Mouse (Mus musculus): ENCODE results near the gene 2410137M14Rik. TPM values are rescaled to one million over a fixed set of nuclear protein-coding genes. Genes with fewer than 3 reads are reported as not detected.

The 2410137M14Rik gene
- total and polyA plus RNA-seq, 3 experiments, result 0.40 TPM; not detected in 2

DNA sequence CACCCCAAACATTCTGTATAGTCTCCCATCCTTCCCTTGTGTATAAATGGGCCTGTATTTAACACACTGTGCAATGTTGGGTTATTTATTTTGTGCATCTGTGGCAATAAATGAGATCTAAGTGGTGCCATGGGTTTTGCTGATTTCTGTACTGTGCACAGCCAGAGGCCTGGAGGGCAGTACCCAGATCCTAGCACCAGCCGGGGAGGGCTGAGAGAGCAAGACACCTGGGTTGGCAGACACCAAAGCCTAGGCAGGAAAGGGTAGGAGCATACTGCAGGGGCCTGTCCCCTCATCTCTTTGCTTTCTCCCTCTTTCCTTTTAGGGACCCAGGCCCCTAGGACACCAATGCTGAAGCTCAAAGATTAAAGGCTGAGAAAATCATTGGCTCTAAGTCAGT is 32.8 kb downstream of the 2410137M14Rik start:
- no peaks in the 10 kb centered on the region for H3K9me3 ChIP-seq (replicated peaks; ENCODE audit: low read length)
- in situ Hi-C loops (cut with MboI; ENCODE audit: low pct_ligation_motif_present, low pct_unique_long_range_greater_than_20kb, low sequenced_read_pairs), result no loop called here

DNA sequence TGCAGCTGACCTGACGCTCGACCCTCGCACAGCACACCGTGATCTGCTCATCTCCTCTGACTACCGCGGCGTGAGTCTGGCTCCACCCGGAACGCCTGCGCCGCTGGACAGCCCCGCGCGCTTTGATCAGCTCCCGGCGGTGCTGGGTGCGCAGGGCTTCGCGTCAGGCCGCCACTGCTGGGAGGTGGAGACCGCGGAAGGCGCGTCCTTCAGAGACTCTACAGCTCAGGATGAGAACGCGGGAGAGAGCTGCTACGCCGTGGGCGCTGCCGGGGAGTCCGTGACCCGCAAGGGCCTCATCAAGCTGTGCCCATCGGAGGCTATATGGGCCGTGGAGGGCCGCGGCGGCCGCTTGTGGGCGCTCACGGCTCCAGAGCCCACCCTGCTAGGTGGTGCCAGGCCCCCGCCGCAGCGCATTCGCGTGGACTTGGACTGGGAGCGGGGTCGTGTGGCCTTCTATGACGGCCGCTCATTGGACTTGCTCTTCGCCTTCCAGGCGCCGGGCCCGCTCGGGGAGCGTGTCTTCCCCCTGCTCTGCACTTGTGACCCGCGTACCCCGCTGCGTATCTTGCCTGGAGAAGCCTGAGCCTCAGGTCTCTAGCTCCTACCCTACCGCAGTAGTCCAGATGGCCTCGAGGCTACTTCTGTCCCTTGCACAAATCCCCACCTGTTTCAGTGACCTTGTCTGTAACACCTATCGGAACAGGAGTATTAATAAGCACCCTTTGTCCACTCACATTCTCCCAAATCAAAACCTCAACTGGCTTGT is 33.8 kb downstream of the 2410137M14Rik start:
- dilution Hi-C loops (cut with MboI; ENCODE audit: extremely low pct_ligation_motif_present, extremely low pct_unique_long_range_greater_than_20kb, low sequenced_read_pairs) (no loop called here), in situ Hi-C loops (cut with MboI; ENCODE audit: low pct_ligation_motif_present, low pct_unique_long_range_greater_than_20kb, low sequenced_read_pairs) (no loop called here)
- Histone ChIP-seq H3K4me2 (ENCODE audit: insufficient read depth, low read depth, poor library complexity, severe bottlenecking) (no peak overlapping the region), H3K9ac (ENCODE audit: insufficient read depth, low read depth) (no peak overlapping the region), H3K27ac (ENCODE audit: insufficient read depth, low read depth) (no peak overlapping the region), H3K36me3 (replicated peaks in 1 of 2; ENCODE audit: control insufficient read depth in 1 of 2, insufficient read depth in 1 of 2, low read length in 1 of 2) (peaks cover 13 to 35% of the 10 kb centered on the region in 2 experiments), H3K27me3 (replicated peaks) (no peaks in the 10 kb centered on the region), H3K4me3 (replicated peaks in 1 of 3; ENCODE audit: low read depth in 2 of 3, low read length in 2 of 3, poor library complexity in 1 of 3) (no peak overlapping the region), H3K4me1 (ENCODE audit: control insufficient read depth in 1 of 2, insufficient read depth in 2 of 2) (peaks cover 2 to 8% of the 10 kb centered on the region in 2 experiments; a peak in 2 of 4 replicates), H3K79me2 (replicated peaks; ENCODE audit: control insufficient read depth, extremely low read depth, insufficient read depth, poor library complexity, severe bottlenecking) (peaks cover 20% of the 10 kb centered on the region), H3K9me3 (replicated peaks; ENCODE audit: low read length) (no peaks in the 10 kb centered on the region)
- TF ChIP-seq POLR2AphosphoS2 (IDR thresholded peaks at IDR 0.05; ENCODE audit: low read depth, low read length) (peak; percentile 91), HCFC1 (IDR thresholded peaks at IDR 0.05; ENCODE audit: low read depth, low read length) (no peak), CHD2 (IDR thresholded peaks at IDR 0.05; ENCODE audit: low read length) (peak; percentile 37; the same call in 1 of the 2 replicates)
- DNase-seq (ENCODE audit: extremely low read depth), result no peak

More for the DNA sequence above, 32.8 kb downstream of the 2410137M14Rik start:
- no peak for DNase-seq (ENCODE audit: extremely low read depth)
- Histone ChIP-seq H3K4me2 (ENCODE audit: insufficient read depth, low read depth, poor library complexity, severe bottlenecking) (no peak overlapping the region), H3K27me3 (replicated peaks) (no peaks in the 10 kb centered on the region), H3K4me3 (replicated peaks in 1 of 3; ENCODE audit: low read depth in 2 of 3, low read length in 2 of 3, poor library complexity in 1 of 3) (no peak overlapping the region), H3K27ac (ENCODE audit: insufficient read depth, low read depth) (no peak overlapping the region), H3K4me1 (ENCODE audit: control insufficient read depth in 1 of 2, insufficient read depth in 2 of 2) (peaks cover 0 to 8% of the 10 kb centered on the region in 2 experiments; a peak in 2 of 4 replicates), H3K9ac (ENCODE audit: insufficient read depth, low read depth) (no peak overlapping the region), H3K36me3 (replicated peaks in 1 of 2; ENCODE audit: control insufficient read depth in 1 of 2, insufficient read depth in 1 of 2, low read length in 1 of 2) (peaks cover 13 to 40% of the 10 kb centered on the region in 2 experiments), H3K79me2 (replicated peaks; ENCODE audit: control insufficient read depth, extremely low read depth, insufficient read depth, poor library complexity, severe bottlenecking) (peaks cover 20% of the 10 kb centered on the region)
- dilution Hi-C loops (cut with MboI; ENCODE audit: extremely low pct_ligation_motif_present, extremely low pct_unique_long_range_greater_than_20kb, low sequenced_read_pairs), result no loop called here
- no peak for TF ChIP-seq ELF1 (IDR thresholded peaks at IDR 0.05; ENCODE audit: low read depth, low read length)
- no peak for TF ChIP-seq CHD1 (IDR thresholded peaks at IDR 0.05; ENCODE audit: low read depth, low read length)
- no peak for TF ChIP-seq NELFE (IDR thresholded peaks at IDR 0.05; ENCODE audit: low read depth, low read length)
- no peak for TF ChIP-seq TCF12 (IDR thresholded peaks at IDR 0.05; ENCODE audit: low read depth, low read length)
- TF ChIP-seq JUND (conservative IDR thresholded peaks at IDR 0.05; ENCODE audit: low read depth, low read length), result no peak
- no peak for TF ChIP-seq CTCF (conservative IDR thresholded peaks at IDR 0.05 in 1 of 2, IDR thresholded peaks at IDR 0.05 in 1 of 2; ENCODE audit: low read depth in 2 of 2, low read length in 2 of 2)
- TF ChIP-seq USF2 (conservative IDR thresholded peaks at IDR 0.05; ENCODE audit: low read depth, low read length), result no peak
- no peak for TF ChIP-seq MAX (IDR thresholded peaks at IDR 0.05; ENCODE audit: low read length)
- TF ChIP-seq CHD2 (IDR thresholded peaks at IDR 0.05; ENCODE audit: low read length), result no peak
- TF ChIP-seq POLR2A (IDR thresholded peaks at IDR 0.05; ENCODE audit: low read depth, low read length), result no peak
- no peak for TF ChIP-seq MXI1 (IDR thresholded peaks at IDR 0.05; ENCODE audit: low read depth, low read length)
- no peak for TF ChIP-seq ETS1 (conservative IDR thresholded peaks at IDR 0.05; ENCODE audit: low read depth, low read length)
- TF ChIP-seq UBTF (IDR thresholded peaks at IDR 0.05; ENCODE audit: low read depth, low read length), result no peak
- no peak for TF ChIP-seq GABPA (IDR thresholded peaks at IDR 0.05; ENCODE audit: insufficient replicate concordance, low read depth, low read length)
